Mouse (Mus musculus) cerebellum, postnatal 14 days (tissue): ENCODE data around the gene Zscan5b.
"Not testable (repeated sequence)": the region's sequence is repeated elsewhere in the genome, so short reads cannot be mapped to it uniquely, and the experiment has no call there.

ENCODE experiments used
- DNase-seq, 2 experiments: peaks; one replicate each; pipeline ENCODE4 v3.0.0; 2021; ENCODE audit warnings: mixed read lengths in 2 of 2

The Zscan5b gene

GRCm38 (mm10) chr7:6244361-6245292 is 22.5 kb downstream of the Zscan5b start:
- DNase-seq = no peak

- DNase-seq = no peak
Measured at GRCm38 (mm10) chr7:6252410-6252809, 30.3 kb downstream of the Zscan5b start, which contains the start of gene Epp13. Gene Epp13, plus strand, starts transcription at chr7:6252710.

GRCm38 (mm10) chr7:6254451-6254850 is 32.4 kb downstream of the Zscan5b start:
- DNase-seq = no peak

- no peak for DNase-seq
Measured at GRCm38 (mm10) chr7:6257386-6257785, 35.3 kb downstream of the Zscan5b start.

- DNase-seq = no peak
Measured at GRCm38 (mm10) chr7:6258232-6259220, 36.4 kb downstream of the Zscan5b start.

- not testable (repeated sequence) for DNase-seq
Measured at GRCm38 (mm10) chr7:6260004-6260403, 37.9 kb downstream of the Zscan5b start.

GRCm38 (mm10) chr7:6262120-6262519 is 40.0 kb downstream of the Zscan5b start:
- no peak for DNase-seq

GRCm38 (mm10) chr7:6262984-6263383 is 40.9 kb downstream of the Zscan5b start:
- no peak for DNase-seq

GRCm38 (mm10) chr7:6265695-6266094 is 43.6 kb downstream of the Zscan5b start:
- peak in 1 of 2 experiments; percentile 44 for DNase-seq

- no peak for DNase-seq
Measured at GRCm38 (mm10) chr7:6277906-6278305, 55.8 kb downstream of the Zscan5b start.

- DNase-seq = peak; percentile 90 to 93
Measured at GRCm38 (mm10) chr7:6282749-6283148, 60.7 kb downstream of the Zscan5b start.

GRCm38 (mm10) chr7:6283451-6284075 is 61.5 kb downstream of the Zscan5b start:
- DNase-seq = peak; percentile 85 to 86

GRCm38 (mm10) chr7:6284442-6285012 is 62.4 kb downstream of the Zscan5b start:
- DNase-seq = no peak

- no peak for DNase-seq
Measured at GRCm38 (mm10) chr7:6285366-6285765, 63.3 kb downstream of the Zscan5b start.

- peak; percentile 99 for DNase-seq
Measured at GRCm38 (mm10) chr7:6285842-6286705, 64.0 kb downstream of the Zscan5b start, which contains the start of gene Zfp667. Gene Zfp667, plus strand, starts transcription at chr7:6286579.

GRCm38 (mm10) chr7:6286921-6287531 is 64.9 kb downstream of the Zscan5b start:
- peak; percentile 39 to 44 for DNase-seq
